Mouse (Mus musculus) left cerebral cortex, adult 11 months (tissue): ENCODE measurements around the gene Ctdspl2.
"Not testable (repeated sequence)": the region's sequence is repeated elsewhere in the genome, so short reads cannot be mapped to it uniquely, and the experiment has no call there.

Experiments used
- DNase-seq: peaks from one replicate; pipeline ENCODE4 v3.0.0; 2022; ENCODE audit warnings: low spot score

Ctdspl2 gene

DNA sequence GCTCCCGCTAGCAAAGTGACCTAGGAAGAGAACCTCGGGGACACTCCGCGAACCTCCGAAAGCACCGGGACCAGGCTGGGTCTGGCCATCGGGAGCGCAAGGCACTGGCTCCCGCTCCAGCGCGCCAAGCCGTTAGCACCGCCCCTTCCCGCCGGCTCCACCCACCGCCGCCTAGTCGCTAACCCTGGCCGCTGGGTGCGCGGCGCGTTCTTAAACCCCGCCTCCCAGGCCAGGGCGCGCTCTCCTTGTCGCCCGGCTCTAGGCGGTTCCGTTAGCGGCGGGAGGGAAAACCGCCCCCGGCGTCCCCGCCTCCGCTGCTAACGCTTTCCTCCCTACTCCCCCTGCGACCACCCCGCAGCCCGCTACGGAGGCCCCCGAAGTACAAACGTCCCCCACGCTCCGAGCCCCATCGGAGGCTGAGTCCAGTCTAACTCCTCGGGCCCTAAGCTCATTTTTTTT lies at the start of gene Ctdspl2, which contains the start of gene Mageb3:
Ctdspl2 (plus strand) TSS at position 237 of the 459 bp plus-strand sequence.
Mageb3 (minus strand) TSS at position 328 of the 459 bp plus-strand sequence.
- peak; percentile 87 for DNase-seq

DNA sequence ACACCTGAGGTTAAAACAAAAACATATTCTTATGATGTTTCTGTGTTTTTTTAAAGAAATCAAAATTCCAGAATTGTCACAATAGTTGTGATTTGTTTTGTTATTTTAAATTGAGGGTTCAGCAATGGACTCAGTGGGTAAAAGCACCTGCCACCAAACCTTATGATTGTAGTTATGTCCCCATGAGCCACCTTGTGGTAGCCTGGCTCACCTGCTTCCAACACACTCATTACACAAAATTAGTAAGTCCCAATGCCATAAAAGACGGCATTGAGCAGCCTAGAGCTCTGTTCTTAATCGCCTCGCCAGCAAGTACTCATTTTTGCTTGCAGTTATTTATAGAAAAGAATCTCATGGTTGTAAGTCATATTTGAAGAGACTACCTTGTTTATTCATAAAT lies 45.8 kb upstream of the Ctdspl2 start:
- DNase-seq, result no peak

DNA sequence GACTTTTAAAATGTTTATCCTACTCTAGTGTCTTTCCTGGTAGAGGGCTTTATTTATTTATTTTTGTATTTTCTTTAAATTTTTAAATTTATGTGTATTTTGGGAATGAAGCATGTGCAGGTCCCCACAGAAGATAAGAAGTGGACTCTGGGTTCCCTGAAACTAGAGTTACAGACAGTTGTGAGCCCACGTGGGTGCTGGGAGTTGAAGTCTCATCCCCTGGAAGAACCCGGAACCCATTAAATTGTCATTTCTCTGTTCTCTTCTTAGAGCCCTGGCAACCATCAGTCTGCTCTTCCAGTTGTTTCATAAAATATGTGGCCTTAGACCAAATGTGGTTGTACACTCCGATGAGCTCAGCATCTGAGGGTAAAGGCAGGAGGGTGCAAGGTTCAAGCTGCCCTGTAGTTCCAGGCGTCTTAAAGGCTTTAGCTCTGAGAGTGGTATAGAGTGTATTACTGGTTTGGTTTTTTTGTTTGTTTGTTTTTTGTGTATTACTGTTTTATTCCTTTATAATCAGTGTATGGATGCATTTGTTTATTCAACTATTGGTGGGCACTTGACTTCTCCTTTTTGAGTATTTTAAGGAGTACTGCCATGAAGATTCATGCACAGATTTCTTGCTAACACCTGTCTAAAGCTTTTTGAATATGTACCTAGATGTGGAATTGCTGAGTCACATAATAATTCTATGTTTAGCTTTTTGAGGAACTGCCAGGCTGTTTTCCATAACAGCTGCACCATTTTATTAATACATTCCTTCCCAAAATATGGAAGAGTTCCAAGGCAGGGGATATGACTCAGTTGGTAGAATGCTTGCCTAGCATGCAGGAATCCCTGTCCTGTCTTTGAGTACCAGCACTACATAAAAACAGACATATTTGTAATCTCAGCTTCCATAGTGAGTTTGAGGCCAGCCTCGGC lies 39.5 kb upstream of the Ctdspl2 start:
- DNase-seq, result peak; percentile 9

DNA sequence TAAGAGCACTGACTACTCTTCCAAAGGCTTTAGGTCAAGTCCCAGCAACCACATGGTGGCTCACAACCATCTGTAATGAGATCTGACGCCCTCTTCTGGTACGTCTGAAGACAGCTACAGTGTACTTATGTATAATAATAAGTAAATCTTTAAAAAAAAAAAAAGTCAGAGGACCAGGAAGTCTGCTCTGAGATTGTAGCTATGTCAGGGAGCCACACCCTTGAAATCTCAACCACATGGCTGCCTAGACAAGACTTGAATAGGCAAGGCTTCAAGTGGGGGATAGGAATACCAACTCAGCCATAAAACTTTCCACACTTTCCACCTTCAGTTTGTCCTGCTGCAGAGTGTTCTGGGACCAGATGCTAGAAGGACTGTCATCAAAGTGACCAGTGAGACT lies 18.2 kb upstream of the Ctdspl2 start:
- DNase-seq, result not testable (repeated sequence)

DNA sequence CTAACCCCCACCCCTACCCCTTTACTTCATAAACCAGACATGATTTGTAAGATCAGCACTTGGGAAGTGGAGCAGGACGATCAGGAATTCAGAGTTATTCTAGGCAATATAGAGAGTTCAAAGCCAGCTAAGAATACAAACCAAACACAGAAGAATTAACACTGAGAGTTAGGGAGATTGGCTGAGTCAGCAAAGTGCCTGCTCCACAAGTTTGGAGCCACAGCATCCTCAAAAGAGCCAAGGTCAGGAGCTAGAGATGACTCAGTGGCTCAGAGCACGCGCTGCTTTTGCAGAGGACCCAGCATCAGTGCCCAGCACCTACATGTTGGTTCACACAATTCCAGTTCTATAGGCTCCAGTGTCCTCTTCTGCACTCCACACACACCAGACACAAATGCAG lies 12.4 kb upstream of the Ctdspl2 start:
- DNase-seq, result no peak

DNA sequence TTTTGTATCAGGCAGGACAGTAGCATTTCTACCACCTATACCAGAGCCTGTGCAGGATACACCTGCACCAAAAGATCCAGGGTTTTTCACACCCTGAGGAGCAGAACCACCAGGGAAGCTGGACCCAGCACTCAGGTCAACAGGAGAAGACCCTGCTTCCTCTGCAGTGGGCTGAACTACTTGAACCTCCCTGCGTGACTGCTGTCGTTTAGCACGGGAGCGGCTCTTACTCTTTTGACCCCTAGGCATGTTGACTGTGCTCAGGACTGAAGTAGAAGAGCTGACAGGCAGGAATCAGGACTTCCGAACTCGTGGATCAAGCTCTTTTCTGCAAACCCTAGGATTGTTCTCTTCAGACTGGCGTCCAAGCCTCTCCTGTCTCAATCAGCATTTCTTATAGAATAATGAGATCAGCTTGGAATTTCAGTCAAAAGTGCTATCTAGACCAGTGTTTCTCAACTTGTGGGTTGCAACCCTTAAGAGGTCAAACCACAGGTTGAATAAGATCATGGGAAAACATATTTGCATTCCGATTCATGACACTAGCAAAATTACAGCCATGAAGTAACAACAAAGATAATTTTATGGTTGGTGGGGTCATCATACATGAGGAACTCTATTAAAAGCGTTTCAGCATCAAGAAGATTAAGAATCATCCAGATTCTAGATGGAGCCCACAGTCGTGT lies 687 bp upstream of the Ctdspl2 start:
- no peak for DNase-seq

DNA sequence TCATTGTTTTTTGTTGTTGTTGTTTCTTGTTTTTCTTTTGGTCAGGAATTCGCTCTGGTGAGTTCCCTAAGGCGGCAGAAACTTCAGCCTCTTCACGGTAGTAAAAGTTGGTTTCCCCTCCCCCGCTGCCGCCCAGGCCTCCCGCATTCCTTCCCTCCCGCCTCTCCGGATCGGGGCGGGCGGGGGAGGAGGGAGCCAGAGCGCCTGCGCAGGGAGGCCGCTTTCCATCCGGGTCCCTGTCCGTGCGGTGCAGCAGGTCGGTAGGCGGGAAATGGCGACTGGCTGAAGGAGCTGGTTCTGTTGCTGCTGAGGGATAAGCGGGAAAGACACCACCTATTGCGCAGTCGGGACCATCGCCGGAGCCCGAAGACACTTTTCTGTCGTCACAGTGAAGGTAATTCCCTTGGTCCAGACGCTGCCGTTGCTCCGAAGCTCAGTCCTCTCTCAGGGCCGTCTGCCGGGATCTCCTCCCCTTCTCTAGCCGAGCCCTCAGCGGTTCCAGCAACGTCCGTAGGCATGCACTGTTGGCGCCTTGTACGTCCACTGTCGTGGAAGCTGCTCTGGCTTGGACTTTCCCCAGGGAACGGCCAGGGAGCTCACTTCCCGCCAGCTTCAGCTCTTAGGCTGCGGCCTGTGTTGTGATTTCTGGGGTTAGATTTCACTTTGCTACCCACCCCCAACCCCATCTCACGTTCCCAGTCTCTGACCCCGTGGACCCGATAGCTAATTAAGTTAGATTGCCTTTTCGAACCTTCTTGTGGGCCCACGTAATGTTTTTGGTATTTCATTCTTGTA lies 620 bp downstream of the Ctdspl2 start:
- DNase-seq, result peak; percentile 91

DNA sequence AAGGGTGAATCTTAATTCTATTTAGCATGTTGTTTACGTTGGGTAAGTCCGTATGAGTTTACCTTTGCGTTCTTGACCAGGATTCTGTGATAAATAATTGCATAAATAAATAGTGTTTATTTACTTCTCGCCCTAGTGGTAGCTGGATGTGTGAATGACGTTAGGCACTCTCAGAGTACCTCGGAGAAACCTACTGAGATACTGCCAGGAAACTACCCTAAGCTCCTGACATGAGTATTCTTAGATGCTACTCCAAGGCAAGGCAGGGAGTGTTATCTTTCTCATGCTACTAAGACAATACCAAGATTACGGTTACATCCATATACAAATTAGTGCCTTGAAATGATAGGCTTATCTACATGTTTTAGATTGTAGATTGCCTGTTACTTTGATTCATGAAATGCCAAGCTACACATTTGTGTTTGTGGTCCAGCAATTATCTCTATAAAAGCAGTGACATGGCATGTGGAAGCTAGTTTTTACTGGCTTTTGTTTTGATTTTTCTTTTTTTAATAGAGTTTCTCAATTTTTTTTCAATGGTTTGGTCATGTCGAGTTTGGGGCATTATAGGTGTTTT lies 1.5 kb downstream of the Ctdspl2 start:
- no peak for DNase-seq

DNA sequence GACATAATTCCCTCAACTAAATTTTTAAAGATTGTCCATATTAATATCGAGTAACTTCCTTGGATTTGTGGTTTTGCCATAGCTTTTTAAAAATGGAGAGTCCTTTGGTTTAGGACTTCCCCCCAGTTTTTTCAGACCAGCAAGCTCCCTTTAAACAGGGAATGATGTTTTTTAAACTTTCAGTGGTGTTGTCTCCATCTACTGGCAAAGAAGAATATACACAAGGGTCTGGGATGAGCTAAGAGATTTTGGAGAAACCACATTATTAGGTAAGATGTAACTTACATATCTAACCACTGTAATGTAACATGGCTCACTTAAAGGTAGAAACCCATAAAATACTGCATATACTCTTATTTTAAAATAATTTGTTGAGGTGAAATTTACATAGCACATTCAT lies 39.9 kb downstream of the Ctdspl2 start:
- DNase-seq, result no peak

DNA sequence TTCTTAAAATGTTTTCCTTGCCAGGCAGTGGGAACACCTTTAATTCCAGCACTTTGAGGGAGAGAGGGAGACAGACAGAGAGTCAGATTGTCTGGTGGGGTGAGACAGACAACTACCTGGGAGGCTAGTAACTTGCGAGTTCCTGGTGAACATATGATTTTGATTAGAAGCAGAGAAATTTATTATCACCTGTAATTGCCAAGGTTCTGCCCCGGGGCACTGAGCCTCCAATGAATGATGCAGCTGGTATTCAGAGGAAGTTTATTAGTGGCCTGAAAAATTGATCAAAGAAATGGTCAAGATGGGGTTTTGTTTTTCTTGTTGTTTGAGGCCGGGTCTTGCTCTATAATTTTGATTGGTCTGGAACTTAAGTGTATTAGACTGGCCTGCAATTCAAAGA lies 53.0 kb downstream of the Ctdspl2 start:
- DNase-seq, result no peak

DNA sequence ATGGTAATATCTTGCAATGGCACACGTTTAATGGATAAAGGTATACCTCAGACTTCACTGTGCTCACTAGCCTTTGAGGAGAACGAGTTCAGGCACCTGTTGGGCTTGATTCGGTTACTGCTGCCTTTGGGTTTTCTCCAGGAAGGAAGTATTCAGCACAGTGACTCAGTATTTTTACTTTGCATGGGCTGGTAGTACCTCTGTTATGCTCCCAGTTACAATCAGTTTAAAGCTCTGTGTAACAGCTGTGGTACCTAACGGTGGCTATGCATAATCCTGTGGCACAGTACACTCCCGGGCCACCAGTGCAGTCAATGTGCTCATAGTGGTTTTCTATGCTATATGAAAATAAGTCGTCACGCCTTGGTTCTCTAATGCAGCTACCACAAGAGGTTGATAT lies 55.6 kb downstream of the Ctdspl2 start:
- DNase-seq, result no peak

DNA sequence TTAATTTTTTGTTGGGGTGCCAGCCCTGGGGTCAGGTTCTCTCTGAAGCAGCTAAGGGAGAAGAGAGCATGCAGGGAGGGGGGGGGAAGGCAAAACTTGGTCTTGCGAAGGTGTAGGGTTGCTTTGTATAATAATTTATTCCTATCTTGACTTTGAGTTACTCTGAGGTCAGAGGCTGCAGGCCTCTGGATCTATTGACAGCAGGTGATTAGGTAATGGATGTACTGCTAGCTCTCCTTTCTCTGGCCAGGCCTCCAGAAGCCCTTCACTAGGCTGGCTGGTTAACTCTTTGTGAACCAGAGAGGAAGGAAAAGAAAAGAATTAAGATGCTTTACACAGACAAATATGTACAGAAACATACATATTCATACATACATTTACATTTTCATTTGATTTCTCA lies 62.9 kb downstream of the Ctdspl2 start:
- no peak for DNase-seq

DNA sequence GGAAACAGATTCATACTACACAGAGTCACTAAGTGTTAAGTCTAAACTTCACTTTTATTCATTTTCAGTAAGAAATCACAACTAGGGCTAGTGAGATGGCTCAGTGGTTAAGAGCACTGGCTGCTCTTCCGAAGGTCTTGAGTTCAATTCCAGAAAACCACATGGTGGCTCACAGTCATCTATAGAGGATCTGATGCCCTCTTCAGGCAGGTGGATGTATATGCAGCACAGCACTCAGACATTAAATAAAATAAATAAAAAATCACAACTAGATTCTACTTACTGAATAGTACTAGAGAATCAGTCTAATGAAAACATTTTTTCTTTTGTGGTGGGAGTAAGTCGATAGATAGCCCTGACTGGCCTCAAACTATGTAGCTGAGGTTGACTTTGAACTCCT lies 66.5 kb downstream of the Ctdspl2 start:
- no peak for DNase-seq

DNA sequence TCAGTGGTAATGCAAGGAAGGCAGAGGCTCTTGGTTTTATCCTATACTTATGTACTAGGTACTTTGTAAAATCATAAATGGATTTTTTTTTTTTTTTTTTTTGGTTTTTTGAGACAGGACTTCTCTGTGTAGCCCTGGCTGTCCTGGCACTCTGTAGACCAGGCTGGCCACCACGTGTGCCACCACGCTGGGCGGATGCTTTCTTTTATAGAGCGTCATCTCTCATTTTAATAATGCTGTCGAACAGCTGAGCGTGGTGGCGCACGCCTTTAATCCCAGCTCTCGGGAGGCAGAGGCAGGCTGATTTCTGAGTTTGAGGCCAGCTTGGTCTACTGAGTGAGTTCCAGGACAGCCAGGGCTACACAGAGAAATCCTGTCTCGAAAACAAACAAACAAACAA lies 71.3 kb downstream of the Ctdspl2 start:
- DNase-seq, result not testable (repeated sequence)

DNA sequence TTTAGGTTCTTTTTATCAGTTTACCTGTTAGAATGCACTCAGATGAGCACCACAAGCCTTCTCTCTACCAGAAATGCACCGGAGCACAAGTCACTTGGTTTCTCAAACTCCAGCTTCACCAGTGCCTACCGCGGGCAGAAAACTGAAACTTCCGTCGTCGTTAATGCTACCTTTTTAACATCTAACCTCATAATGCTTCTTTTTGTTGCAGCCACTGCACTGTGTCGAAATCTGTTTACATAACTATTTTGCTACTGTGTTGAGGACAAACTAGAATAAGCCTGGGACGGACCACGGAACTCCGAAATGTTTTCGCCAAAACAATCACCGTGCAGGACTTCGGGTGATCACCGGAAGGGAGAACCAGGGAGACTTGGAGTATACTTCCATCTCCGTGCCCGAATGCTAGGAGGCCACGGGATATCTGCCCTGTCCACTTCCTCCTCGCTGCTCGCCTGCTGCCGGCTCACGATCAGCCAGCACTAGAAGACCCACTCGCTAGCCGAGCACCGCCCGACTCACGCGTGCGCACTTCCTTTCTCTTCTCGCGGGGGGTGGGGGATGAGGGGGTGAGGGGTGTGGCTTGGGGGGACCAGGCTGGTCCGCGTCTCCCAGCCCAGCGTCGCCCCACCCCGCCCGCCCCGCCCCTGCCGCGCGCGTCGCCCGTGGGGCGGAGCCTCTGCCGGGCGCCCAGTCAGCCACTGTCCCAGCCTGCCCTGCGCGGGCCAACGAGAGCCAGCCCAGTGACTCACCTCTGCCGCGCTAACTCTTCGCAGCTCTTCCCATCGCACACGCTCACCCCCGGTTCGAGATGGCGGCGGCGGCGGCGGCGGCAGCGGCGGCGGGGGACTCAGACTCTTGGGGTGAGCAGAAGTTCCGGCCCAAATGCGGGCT lies 72.3 kb downstream of the Ctdspl2 start, which contains the start of gene Eif3j1:
Eif3j1 (plus strand) TSS at position 685 of the 894 bp plus-strand sequence.
- DNase-seq, result peak; percentile 79

DNA sequence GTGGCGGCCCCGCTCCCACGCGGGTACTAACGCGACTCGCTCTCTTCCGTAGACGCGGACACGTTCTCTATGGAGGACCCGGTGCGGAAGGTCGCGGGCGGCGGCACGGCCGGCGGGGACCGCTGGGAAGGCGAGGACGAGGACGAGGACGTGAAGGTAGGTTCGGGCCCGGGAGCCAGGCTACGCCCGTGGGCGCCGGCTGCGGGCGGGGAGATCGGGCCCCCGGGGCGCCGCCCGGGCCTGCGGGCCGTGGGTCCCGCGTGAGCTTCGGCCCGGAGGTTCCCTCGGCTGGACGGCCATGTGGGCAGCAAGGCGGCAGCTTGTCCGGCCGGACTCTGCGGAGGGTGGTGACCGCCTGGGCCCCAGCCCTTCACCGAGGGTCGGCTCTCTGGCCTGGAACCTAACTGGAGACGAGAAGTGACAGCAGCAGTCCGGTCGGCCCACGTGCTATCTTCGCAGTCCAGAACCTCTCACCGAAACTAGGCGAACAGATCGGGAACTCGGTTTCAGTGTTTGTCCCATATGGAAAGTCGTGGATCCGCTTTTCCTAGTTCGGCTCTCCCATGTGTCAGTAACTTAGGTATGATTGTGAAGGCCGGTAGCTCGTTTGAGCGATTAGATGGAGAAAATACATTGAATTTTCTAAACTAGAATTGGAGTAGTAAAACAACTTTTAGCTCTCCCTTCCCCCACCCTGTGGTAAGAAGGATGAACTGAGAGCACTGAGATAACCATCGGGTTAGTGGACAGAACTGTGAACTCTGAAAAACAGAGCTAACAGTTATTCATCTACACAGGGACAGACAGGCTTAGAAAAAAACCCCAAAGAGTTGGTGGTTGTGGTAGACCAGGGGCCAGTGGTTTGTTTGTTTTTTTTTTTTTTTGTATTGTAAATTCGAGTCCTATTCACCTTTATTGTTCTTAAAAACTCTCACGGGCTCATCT lies 73.2 kb downstream of the Ctdspl2 start:
- DNase-seq, result peak; percentile 35

DNA sequence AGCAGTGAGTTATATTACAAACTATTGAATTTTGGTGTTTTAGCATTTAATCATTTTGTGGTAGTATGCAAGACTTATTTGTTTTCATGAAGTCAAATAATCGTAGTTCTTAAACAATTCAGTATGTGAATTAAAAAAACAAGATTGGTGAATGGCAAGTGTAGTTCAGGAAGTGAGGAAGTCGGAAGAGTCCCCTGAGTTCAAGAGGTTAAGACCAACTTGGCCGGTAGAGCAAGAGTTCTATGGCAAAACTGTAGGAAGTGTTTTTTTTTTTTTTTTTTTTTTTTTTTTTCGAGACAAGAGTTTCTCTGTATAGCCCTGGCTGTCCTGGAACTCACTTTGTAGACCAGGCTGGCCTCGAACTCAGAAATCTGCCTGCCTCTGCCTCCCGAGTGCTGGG lies 76.2 kb downstream of the Ctdspl2 start:
- no peak for DNase-seq

DNA sequence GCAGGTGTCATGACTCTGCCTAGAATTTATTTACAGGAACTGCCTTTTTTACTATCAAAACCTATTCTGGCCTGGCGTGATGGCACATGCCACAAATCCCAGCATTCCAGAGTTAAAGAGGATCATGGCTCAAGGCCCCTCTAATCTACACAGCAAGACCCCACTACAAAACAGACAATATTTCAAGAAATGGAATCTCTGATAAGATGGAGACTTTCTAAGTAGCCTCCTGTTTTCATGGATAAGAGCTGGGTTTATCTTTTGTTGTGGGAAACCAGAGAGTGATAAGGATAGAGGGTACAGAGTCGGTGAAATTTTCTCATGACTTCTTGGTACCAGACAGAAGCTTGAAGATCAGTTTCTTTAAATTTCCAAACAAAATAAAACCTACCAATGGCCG lies 80.3 kb downstream of the Ctdspl2 start:
- no peak for DNase-seq

DNA sequence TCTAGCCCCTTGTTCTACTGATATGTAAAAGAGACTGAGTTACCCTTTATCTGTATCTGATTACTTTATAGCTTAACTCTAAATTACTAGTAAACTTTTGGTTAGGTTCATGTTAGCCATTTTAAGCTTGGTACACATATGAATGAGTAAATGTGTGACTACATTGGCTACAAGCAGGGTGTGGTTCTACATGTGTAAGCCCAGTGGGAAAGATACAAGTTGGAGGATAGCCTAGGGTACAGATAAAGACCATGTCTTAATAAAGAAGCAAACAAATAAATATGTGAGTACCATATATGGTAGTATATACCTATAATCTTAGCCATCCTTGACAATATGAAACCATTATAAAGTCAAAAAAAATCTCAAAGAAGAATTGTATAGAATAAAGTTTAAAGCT lies 88.1 kb downstream of the Ctdspl2 start:
- DNase-seq, result no peak
